Mouse (Mus musculus) liver, embryonic 14.5 days (tissue): ENCODE measurements around the gene Tnni3.

Experiments
- CTCF ChIP-seq: IDR thresholded peaks from 2 replicates; pipeline ENCODE4 v1.5.1; 2016; ENCODE audit warnings: antibody characterized with exemption, low read depth, control low read depth
- EP300 ChIP-seq: IDR thresholded peaks from 2 replicates; pipeline ENCODE4 v1.6.1; 2016; ENCODE audit warnings: antibody characterized with exemption, low read depth

GRCm38 (mm10) chr7:4513829-4514712 lies 10.0 kb downstream of the Tnni3 start:
- TF ChIP-seq CTCF: no peak
- no peak for TF ChIP-seq EP300
